Mouse (Mus musculus) midbrain, embryonic 12.5 days (tissue): Measurements from ENCODE around the gene B3galt4. TPM values are rescaled to one million over a fixed set of nuclear protein-coding genes. Genes with fewer than 3 reads are reported as not detected.
"Not testable (repeated sequence)": the region's sequence is repeated elsewhere in the genome, so short reads cannot be mapped to it uniquely, and the experiment has no call there.

Source experiments
- ATAC-seq: fragments of 200-750 bp; cut with Nextera tagmentation; 2 replicates; pipeline ENCODE4 v1.8.0; 2017; ENCODE audit warnings: low read depth, moderate TSS enrichment, moderate library complexity; ENCODE audit not compliant: low FRiP score
- H3K27ac ChIP-seq: fragments of 300-500 bp; sonication (generic); replicated peaks from 2 replicates; pipeline ENCODE4 v1.5.1; 2016; ENCODE audit warnings: mild to moderate bottlenecking
- H3K27me3 ChIP-seq: fragments of 300-500 bp; sonication (generic); 2 replicates; pipeline ENCODE4 v1.6.1; 2016; ENCODE audit warnings: mild to moderate bottlenecking
- H3K36me3 ChIP-seq: fragments of 300-500 bp; sonication (generic); 2 replicates; pipeline ENCODE4 v1.6.1; 2016
- H3K4me1 ChIP-seq: fragments of 300-500 bp; sonication (generic); 2 replicates; pipeline ENCODE4 v1.6.1; 2016
- H3K4me2 ChIP-seq: fragments of 300-500 bp; sonication (generic); replicated peaks from 2 replicates; pipeline ENCODE4 v1.6.1; 2016; ENCODE audit warnings: mild to moderate bottlenecking, moderate library complexity
- H3K4me3 ChIP-seq: fragments of 300-500 bp; sonication (generic); 2 replicates; pipeline ENCODE4 v1.5.1; 2016; ENCODE audit warnings: mild to moderate bottlenecking
- H3K9ac ChIP-seq: fragments of 300-500 bp; sonication (generic); replicated peaks from 2 replicates; pipeline ENCODE4 v1.6.1; 2016; ENCODE audit warnings: mild to moderate bottlenecking, moderate library complexity
- H3K9me3 ChIP-seq: fragments of 300-500 bp; sonication (generic); 2 replicates; pipeline ENCODE4 v1.6.1; 2016; ENCODE audit warnings: mild to moderate bottlenecking
- whole genome bisulfite sequencing: fragments of 180-500 bp; shearing (Covaris S2); methylation state at CpG from one replicate; pipeline ENCODE4 v1.1.7; 2016; 5-methylcytosine and 5-hydroxymethylcytosine counted together
- polyA plus RNA-seq: library from polyadenylated mRNA; unstranded; fragments of >200 nt; fragmentation: Nextera tagmentation; extraction: Ambion mirVana; gene quantifications from 2 replicates; pipeline ENCODE4 v1.2.1, GENCODE M21; 2016

B3galt4 gene
- 8.1 and 8.7 TPM in 2 replicates for polyA plus RNA-seq

- 2% methylated on average over 45 of the region's 45 CpGs for WGBS
- peak within 1 kb of the TSS; percentile 63 for H3K9ac ChIP-seq
- peaks cover 55% of the 10 kb centered on the region for H3K36me3 ChIP-seq
- H3K27me3 ChIP-seq, result no peaks in the 10 kb centered on the region
- H3K27ac ChIP-seq, result peak within 1 kb of the TSS; percentile 89
- no peaks in the 10 kb centered on the region for H3K9me3 ChIP-seq
- H3K4me3 ChIP-seq, result peak within 1 kb of the TSS; percentile 48
- H3K4me2 ChIP-seq, result peak within 1 kb of the TSS; percentile 76
- peak; percentile 67 for ATAC-seq
- H3K4me1 ChIP-seq, result peaks cover 55% of the 10 kb centered on the region
These were observed at the start of gene B3galt4 for GRCm38 (mm10) chr17:33951021-33951946. TSS of gene B3galt4 (minus strand) at chr17:33951488.

GRCm38 (mm10) chr17:34000796-34001195 lies 49.5 kb upstream of the B3galt4 start:
- not testable (repeated sequence) for H3K9me3 ChIP-seq, H3K4me3 ChIP-seq, H3K36me3 ChIP-seq, ATAC-seq, H3K27ac ChIP-seq, H3K9ac ChIP-seq, H3K4me2 ChIP-seq
- 51% methylated on average over 2 of the region's 2 CpGs for WGBS
- H3K4me1 ChIP-seq, result peaks cover 11% of the 10 kb centered on the region
- peaks cover 40% of the 10 kb centered on the region for H3K27me3 ChIP-seq

DNA sequence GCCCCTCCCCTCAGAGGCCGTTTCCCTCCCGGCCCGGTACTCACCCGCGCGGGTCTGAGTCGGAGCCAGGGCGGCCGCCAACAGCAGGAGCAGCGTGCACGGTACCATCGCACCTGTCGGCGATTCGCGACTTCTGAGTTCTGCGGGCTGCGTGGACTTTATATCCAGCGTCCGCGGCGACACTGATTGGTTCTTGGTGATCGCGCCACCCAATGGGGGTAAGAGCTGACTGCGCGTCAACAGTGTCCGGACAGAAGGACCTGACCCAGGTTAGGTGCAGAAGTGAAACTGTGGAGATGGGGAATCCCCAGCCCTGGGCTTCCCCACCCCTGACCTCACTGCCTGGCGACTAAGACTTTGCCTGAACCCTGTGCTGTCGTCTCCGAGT lies 48.9 kb upstream of the B3galt4 start, which contains the start of gene H2-K1:
H2-K1 (minus strand) TSS at position 198 of the 388 bp plus-strand sequence.
- Histone ChIP-seq H3K9me3 (no peaks in the 10 kb centered on the region), H3K36me3 (no peaks in the 10 kb centered on the region), H3K27me3 (peaks cover 40% of the 10 kb centered on the region), H3K4me2 (peak within 1 kb of the TSS; percentile 85), H3K27ac (no peak within 1 kb of the TSS), H3K9ac (peak within 1 kb of the TSS; percentile 61), H3K4me3 (peak within 1 kb of the TSS; percentile 54), H3K4me1 (peaks cover 11% of the 10 kb centered on the region)
- WGBS, result under 1% methylated on average over 29 of the region's 30 CpGs
- peak; percentile 74; the same call in 1 of the 2 replicates for ATAC-seq

DNA sequence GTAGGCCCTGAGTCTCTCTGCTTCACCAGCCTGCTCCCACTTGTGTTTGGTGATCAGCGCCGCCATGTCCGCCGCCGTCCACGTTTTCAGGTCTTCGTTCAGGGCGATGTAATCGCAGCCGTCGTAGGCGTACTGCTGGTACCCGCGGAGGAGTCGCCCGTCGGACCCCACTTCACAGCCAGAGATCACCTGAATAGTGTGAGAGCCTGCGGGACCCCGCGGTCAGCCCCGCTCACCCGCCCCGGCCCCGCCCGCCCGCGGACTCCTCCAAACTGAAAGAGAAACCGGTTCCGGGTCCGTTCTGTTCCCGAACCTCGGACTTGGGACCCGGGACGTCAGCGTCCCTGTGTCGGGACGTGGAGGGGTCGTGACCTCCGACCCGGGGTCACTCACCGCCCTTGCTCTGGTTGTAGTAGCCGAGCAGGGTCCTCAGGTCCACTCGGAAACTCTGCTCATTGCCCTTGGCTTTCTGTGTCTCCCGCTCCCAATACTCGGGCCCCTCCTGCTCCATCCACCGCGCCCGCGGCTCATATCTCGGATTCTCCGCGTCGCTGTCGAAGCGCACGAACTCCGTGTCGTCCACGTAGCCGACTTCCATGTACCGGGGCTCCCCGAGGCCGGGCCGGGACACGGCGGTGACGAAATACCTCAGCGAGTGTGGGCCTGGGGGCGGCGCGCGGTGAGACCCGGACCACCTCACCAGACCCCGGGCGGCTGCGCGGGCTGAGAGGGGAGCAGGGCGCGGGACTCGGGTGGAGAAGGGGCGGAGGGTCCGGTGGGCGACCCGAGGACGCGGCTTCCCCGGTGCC lies 48.3 kb upstream of the B3galt4 start:
- peak overlapping the region; percentile 85 for H3K4me2 ChIP-seq
- peaks cover 40% of the 10 kb centered on the region for H3K27me3 ChIP-seq
- H3K4me3 ChIP-seq, result peak overlapping the region; percentile 54
- H3K9ac ChIP-seq, result peak overlapping the region; percentile 61
- H3K9me3 ChIP-seq, result no peaks in the 10 kb centered on the region
- 2% methylated on average over 82 of the region's 87 CpGs for WGBS
- peaks cover 11% of the 10 kb centered on the region for H3K4me1 ChIP-seq
- ATAC-seq, result peak; percentile 56; the same call in 1 of the 2 replicates
- H3K27ac ChIP-seq, result no peak overlapping the region
- no peaks in the 10 kb centered on the region for H3K36me3 ChIP-seq

DNA sequence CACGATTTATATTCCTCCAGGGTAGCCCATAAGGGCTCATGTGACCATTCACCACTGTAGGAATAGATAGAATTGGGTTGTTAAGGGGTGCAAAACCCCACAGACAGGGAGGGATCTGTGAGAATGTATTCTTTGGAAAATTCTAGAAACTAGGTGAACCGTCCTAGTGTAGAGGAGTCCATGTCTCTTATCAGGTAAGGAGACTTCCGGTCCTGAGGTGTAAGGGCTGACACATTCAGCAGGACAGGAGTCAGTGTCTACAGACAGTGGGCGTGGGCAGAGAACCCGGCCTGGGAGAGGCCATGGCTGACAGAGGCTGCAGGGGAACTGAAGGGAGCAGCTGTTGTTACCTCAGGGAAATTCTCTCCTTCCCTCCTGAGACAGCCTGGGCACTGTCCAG lies 47.4 kb upstream of the B3galt4 start:
- not testable (repeated sequence) for H3K9me3 ChIP-seq, H3K4me3 ChIP-seq, H3K9ac ChIP-seq, H3K4me2 ChIP-seq, H3K36me3 ChIP-seq, ATAC-seq, H3K27ac ChIP-seq
- H3K4me1 ChIP-seq, result peaks cover 11% of the 10 kb centered on the region
- 68% methylated on average over 5 of the region's 5 CpGs for WGBS
- peaks cover 40% of the 10 kb centered on the region for H3K27me3 ChIP-seq

DNA sequence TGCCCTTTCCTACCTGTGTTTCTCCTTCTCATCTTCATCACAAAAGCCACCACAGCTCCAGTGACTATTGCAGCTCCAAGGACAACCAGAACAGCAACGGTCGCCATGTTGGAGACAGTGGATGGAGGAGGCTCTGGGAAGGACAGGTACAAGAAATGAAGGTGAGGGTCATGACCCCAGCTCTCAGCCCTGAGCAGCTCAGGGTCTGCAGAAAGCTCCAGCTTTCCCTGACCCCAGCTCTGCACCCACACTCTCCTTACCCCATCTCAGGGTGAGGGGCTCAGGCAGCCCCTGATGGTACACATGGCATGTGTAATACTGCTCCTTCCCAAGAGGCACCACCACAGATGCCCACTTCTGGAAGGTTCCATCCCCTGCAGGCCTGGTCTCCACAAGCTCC lies 45.7 kb upstream of the B3galt4 start:
- H3K27me3 ChIP-seq, result peaks cover 40% of the 10 kb centered on the region
- not testable (repeated sequence) for H3K4me3 ChIP-seq, H3K9me3 ChIP-seq, H3K9ac ChIP-seq, H3K36me3 ChIP-seq, H3K27ac ChIP-seq, ATAC-seq, H3K4me2 ChIP-seq
- 86% methylated on average over 2 of the region's 2 CpGs for WGBS
- peaks cover 11% of the 10 kb centered on the region for H3K4me1 ChIP-seq

DNA sequence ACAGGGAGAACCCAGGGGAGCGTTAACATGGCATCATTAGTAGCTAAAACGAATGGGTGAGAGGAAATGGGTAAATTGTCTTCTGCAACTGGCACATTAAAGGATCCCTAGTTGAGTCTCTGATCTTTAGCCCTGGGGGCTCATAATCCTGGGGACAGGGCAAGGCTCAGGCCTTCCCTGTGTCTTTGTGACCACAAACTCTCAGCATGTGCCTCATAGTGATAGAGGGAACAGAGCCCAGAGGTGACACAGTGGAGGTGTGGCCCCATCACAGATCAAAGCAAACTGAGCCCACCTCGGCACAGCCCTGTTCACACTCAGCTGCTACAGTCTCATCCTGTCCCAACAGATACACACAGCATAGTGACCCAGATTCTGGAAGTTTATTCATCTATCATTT lies 44.4 kb upstream of the B3galt4 start:
- H3K27me3 ChIP-seq, result peaks cover 28% of the 10 kb centered on the region
- H3K36me3 ChIP-seq, result no peaks in the 10 kb centered on the region
- WGBS, result 81% methylated on average over 3 of the region's 3 CpGs
- H3K4me2 ChIP-seq, result no peak overlapping the region
- H3K9me3 ChIP-seq, result no peaks in the 10 kb centered on the region
- H3K4me1 ChIP-seq, result peaks cover 13% of the 10 kb centered on the region
- ATAC-seq, result no peak
- H3K9ac ChIP-seq, result no peak overlapping the region
- no peak overlapping the region for H3K27ac ChIP-seq
- no peak overlapping the region for H3K4me3 ChIP-seq

GRCm38 (mm10) chr17:33994959-33995358 lies 43.7 kb upstream of the B3galt4 start:
- H3K4me1 ChIP-seq, result peaks cover 9% of the 10 kb centered on the region; the same call in 1 of the 2 replicates
- H3K27ac ChIP-seq, result no peak overlapping the region
- no peaks in the 10 kb centered on the region for H3K36me3 ChIP-seq
- no peak overlapping the region for H3K4me2 ChIP-seq
- no peak overlapping the region for H3K4me3 ChIP-seq
- 93% methylated on average over 8 of the region's 8 CpGs for WGBS
- H3K9ac ChIP-seq, result no peak overlapping the region
- H3K9me3 ChIP-seq, result no peaks in the 10 kb centered on the region
- ATAC-seq, result no peak
- H3K27me3 ChIP-seq, result peaks cover 21% of the 10 kb centered on the region

- WGBS, result 33% methylated on average over 10 of the region's 10 CpGs
- Histone ChIP-seq H3K27me3 (0 out of 2 replicates have a peak, but pooled peaks cover 6% of the 10 kb centered on the region), H3K4me3 (no peak overlapping the region), H3K9me3 (no peaks in the 10 kb centered on the region), H3K36me3 (no peaks in the 10 kb centered on the region), H3K4me2 (no peak overlapping the region), H3K9ac (no peak overlapping the region), H3K27ac (no peak overlapping the region), H3K4me1 (0 out of 2 replicates have a peak, but pooled peaks cover 3% of the 10 kb centered on the region)
- ATAC-seq, result peak; percentile 41; the same call in 1 of the 2 replicates
These were observed 40.7 kb upstream of the B3galt4 start for GRCm38 (mm10) chr17:33991788-33992664.

GRCm38 (mm10) chr17:33982136-33982535 lies 30.8 kb upstream of the B3galt4 start:
- not testable (repeated sequence) for H3K27ac ChIP-seq, ATAC-seq
- peak overlapping the region; percentile 54; the same call in 1 of the 2 replicates for H3K4me3 ChIP-seq

More at GRCm38 (mm10) chr17:33982136-33982535, 30.8 kb upstream of the B3galt4 start:
- Histone ChIP-seq H3K27me3 (peaks cover 34% of the 10 kb centered on the region), H3K4me1 (peaks cover 15% of the 10 kb centered on the region), H3K4me2 (peak overlapping the region; percentile 74)
- not testable (repeated sequence) for H3K9ac ChIP-seq, H3K36me3 ChIP-seq, H3K9me3 ChIP-seq
- WGBS, result 10% methylated on average over 8 of the region's 8 CpGs
